Mouse (Mus musculus) embryonic facial prominence, embryonic 10.5 days (tissue): ENCODE results near the gene Kcnj6. TPM values are rescaled to one million over a fixed set of nuclear protein-coding genes. Genes with fewer than 3 reads are reported as not detected.
A peak's percentile ranks its signal among the peaks of the same experiment; 100 is the strongest.
"Not testable (repeated sequence)": the region's sequence is repeated elsewhere in the genome, so short reads cannot be mapped to it uniquely, and the experiment has no call there.

Experiments used
- DNase-seq: peaks from one replicate; pipeline ENCODE4 v3.0.0-alpha.2; 2017; ENCODE audit warnings: low spot score
- H3K27ac ChIP-seq: fragments of 300-500 bp; sonication (generic); replicated peaks from 2 replicates; pipeline ENCODE4 v1.5.1; 2016; ENCODE audit warnings: mild to moderate bottlenecking
- H3K27me3 ChIP-seq: fragments of 300-500 bp; sonication (generic); replicated peaks from 2 replicates; pipeline ENCODE4 v1.6.1; 2016; ENCODE audit warnings: low read depth, mild to moderate bottlenecking; ENCODE audit not compliant: poor library complexity, severe bottlenecking
- H3K36me3 ChIP-seq: fragments of 300-500 bp; sonication (generic); replicated peaks from 2 replicates; pipeline ENCODE4 v1.6.1; 2016; ENCODE audit warnings: mild to moderate bottlenecking, moderate library complexity
- H3K4me1 ChIP-seq: fragments of 300-500 bp; sonication (generic); 2 replicates; pipeline ENCODE4 v1.6.1; 2016
- H3K4me3 ChIP-seq: fragments of 300-500 bp; sonication (generic); 2 replicates; pipeline ENCODE4 v1.5.1; 2016; ENCODE audit warnings: mild to moderate bottlenecking, moderate library complexity
- H3K9me3 ChIP-seq: fragments of 300-500 bp; sonication (generic); 2 replicates; pipeline ENCODE4 v1.6.1; 2016; ENCODE audit warnings: mild to moderate bottlenecking
- WGBS: fragments of 180-500 bp; shearing (Covaris S2); methylation state at CpG from one replicate; pipeline ENCODE4 v1.1.7; 2016; 5-methylcytosine and 5-hydroxymethylcytosine counted together
- polyA plus RNA-seq: library from polyadenylated mRNA; unstranded; fragments of >200 nt; fragmentation: Nextera tagmentation; extraction: Ambion mirVana; gene quantifications from 2 replicates; pipeline ENCODE4 v1.2.1, GENCODE M21; 2016

Kcnj6 gene
- polyA plus RNA-seq, 1 experiment from 2014 or later = 0.22 TPM

GRCm38 (mm10) chr16:94828166-94828565, 169.3 kb downstream of the Kcnj6 start:
- no peak for DNase-seq
- Histone ChIP-seq H3K27me3 (no peaks in the 10 kb centered on the region), H3K27ac (no peak overlapping the region), H3K4me3 (no peak overlapping the region), H3K36me3 (no peaks in the 10 kb centered on the region), H3K4me1 (peaks cover 7% of the 10 kb centered on the region; the same call in 1 of the 2 replicates), H3K9me3 (no peaks in the 10 kb centered on the region)
- 87% methylated on average over 18 of the region's 18 CpGs for WGBS

- DNase-seq = no peak
- 82% methylated on average over 8 of the region's 8 CpGs for WGBS
These were observed 170.4 kb downstream of the Kcnj6 start for GRCm38 (mm10) chr16:94827092-94827585.

GRCm38 (mm10) chr16:94825274-94825673, 172.2 kb downstream of the Kcnj6 start:
- WGBS = 82% methylated on average over 6 of the region's 6 CpGs
- Histone ChIP-seq H3K4me1 (peaks cover 7% of the 10 kb centered on the region; the same call in 1 of the 2 replicates), H3K27me3 (no peaks in the 10 kb centered on the region), H3K4me3 (no peak overlapping the region), H3K36me3 (no peaks in the 10 kb centered on the region), H3K9me3 (no peaks in the 10 kb centered on the region), H3K27ac (no peak overlapping the region)
- DNase-seq = no peak

More at GRCm38 (mm10) chr16:94827092-94827585, 170.4 kb downstream of the Kcnj6 start:
- Histone ChIP-seq H3K36me3 (no peaks in the 10 kb centered on the region), H3K4me3 (no peak overlapping the region), H3K27me3 (no peaks in the 10 kb centered on the region), H3K4me1 (peaks cover 7% of the 10 kb centered on the region; the same call in 1 of the 2 replicates), H3K27ac (no peak overlapping the region), H3K9me3 (no peaks in the 10 kb centered on the region)

- WGBS = 72% methylated on average over 5 of the region's 5 CpGs
- Histone ChIP-seq H3K9me3 (no peaks in the 10 kb centered on the region), H3K36me3 (no peaks in the 10 kb centered on the region), H3K27me3 (no peaks in the 10 kb centered on the region), H3K27ac (no peak overlapping the region), H3K4me1 (peaks cover 3% of the 10 kb centered on the region; the same call in 1 of the 2 replicates), H3K4me3 (no peak overlapping the region)
- DNase-seq = no peak
These were observed 174.9 kb downstream of the Kcnj6 start for GRCm38 (mm10) chr16:94822611-94823010.

- 91% methylated on average over 11 of the region's 11 CpGs for WGBS
These were observed 175.9 kb downstream of the Kcnj6 start for GRCm38 (mm10) chr16:94821610-94822009.

GRCm38 (mm10) chr16:94816391-94816790, 181.1 kb downstream of the Kcnj6 start:
- H3K36me3 ChIP-seq = no peaks in the 10 kb centered on the region
- no peaks in the 10 kb centered on the region for H3K27me3 ChIP-seq
- H3K4me1 ChIP-seq = no peaks in the 10 kb centered on the region
- H3K9me3 ChIP-seq = peaks cover 12% of the 10 kb centered on the region
- 23% methylated on average over 6 of the region's 6 CpGs for WGBS
- H3K4me3 ChIP-seq = no peak overlapping the region
- peak; percentile 39 for DNase-seq
- no peak overlapping the region for H3K27ac ChIP-seq

More at GRCm38 (mm10) chr16:94821610-94822009, 175.9 kb downstream of the Kcnj6 start:
- Histone ChIP-seq H3K27me3 (no peaks in the 10 kb centered on the region), H3K36me3 (no peaks in the 10 kb centered on the region), H3K4me1 (no peaks in the 10 kb centered on the region), H3K27ac (no peak overlapping the region), H3K9me3 (no peaks in the 10 kb centered on the region), H3K4me3 (no peak overlapping the region)
- DNase-seq = no peak

- no peak overlapping the region for H3K4me3 ChIP-seq
- H3K36me3 ChIP-seq = no peaks in the 10 kb centered on the region
- H3K27ac ChIP-seq = no peak overlapping the region
- no peaks in the 10 kb centered on the region for H3K4me1 ChIP-seq
- WGBS = 80% methylated on average over 6 of the region's 6 CpGs
- peaks cover 12% of the 10 kb centered on the region for H3K9me3 ChIP-seq
- DNase-seq = no peak
- H3K27me3 ChIP-seq = no peaks in the 10 kb centered on the region
These were observed 181.6 kb downstream of the Kcnj6 start for GRCm38 (mm10) chr16:94815891-94816290.

GRCm38 (mm10) chr16:94809286-94809685, 188.2 kb downstream of the Kcnj6 start:
- not testable (repeated sequence) for H3K4me3 ChIP-seq, H3K4me1 ChIP-seq, H3K36me3 ChIP-seq, H3K27ac ChIP-seq, DNase-seq, H3K27me3 ChIP-seq
- WGBS = 21% methylated on average over 1 of the region's 1 CpGs
- H3K9me3 ChIP-seq = peaks cover 13% of the 10 kb centered on the region

GRCm38 (mm10) chr16:94798241-94798640, 199.3 kb downstream of the Kcnj6 start:
- Histone ChIP-seq H3K4me1 (0 out of 2 replicates have a peak, but pooled peaks cover 6% of the 10 kb centered on the region), H3K36me3 (no peaks in the 10 kb centered on the region), H3K9me3 (no peaks in the 10 kb centered on the region), H3K27me3 (no peaks in the 10 kb centered on the region), H3K27ac (no peak overlapping the region), H3K4me3 (no peak overlapping the region)
- DNase-seq = no peak
- WGBS = 93% methylated on average over 12 of the region's 12 CpGs

GRCm38 (mm10) chr16:94797366-94797765, 200.1 kb downstream of the Kcnj6 start:
- Histone ChIP-seq H3K4me1 (0 out of 2 replicates have a peak, but pooled peaks cover 6% of the 10 kb centered on the region), H3K27me3 (no peaks in the 10 kb centered on the region), H3K27ac (no peak overlapping the region), H3K36me3 (no peaks in the 10 kb centered on the region), H3K9me3 (no peaks in the 10 kb centered on the region), H3K4me3 (no peak overlapping the region)
- no peak for DNase-seq
- WGBS = 88% methylated on average over 6 of the region's 6 CpGs

- Histone ChIP-seq H3K4me3 (no peak overlapping the region), H3K9me3 (no peaks in the 10 kb centered on the region), H3K4me1 (0 out of 2 replicates have a peak, but pooled peaks cover 6% of the 10 kb centered on the region), H3K27me3 (0 out of 2 replicates have a peak, but pooled peaks cover 6% of the 10 kb centered on the region), H3K36me3 (no peaks in the 10 kb centered on the region), H3K27ac (no peak overlapping the region)
- WGBS = 78% methylated on average over 7 of the region's 7 CpGs
- DNase-seq = no peak
These were observed 204.5 kb downstream of the Kcnj6 start for GRCm38 (mm10) chr16:94793041-94793440.

- no peaks in the 10 kb centered on the region for H3K36me3 ChIP-seq
- no peaks in the 10 kb centered on the region for H3K9me3 ChIP-seq
- H3K4me3 ChIP-seq = no peak overlapping the region
- peaks cover 15% of the 10 kb centered on the region for H3K27me3 ChIP-seq
- no peaks in the 10 kb centered on the region for H3K4me1 ChIP-seq
- DNase-seq = peak; percentile 33
- H3K27ac ChIP-seq = no peak overlapping the region
- 30% methylated on average over 6 of the region's 6 CpGs for WGBS
These were observed 207.5 kb downstream of the Kcnj6 start for GRCm38 (mm10) chr16:94789958-94790357.

GRCm38 (mm10) chr16:94788716-94789115, 208.8 kb downstream of the Kcnj6 start:
- Histone ChIP-seq H3K4me1 (no peaks in the 10 kb centered on the region), H3K27me3 (peaks cover 15% of the 10 kb centered on the region), H3K36me3 (no peaks in the 10 kb centered on the region), H3K9me3 (no peaks in the 10 kb centered on the region), H3K4me3 (no peak overlapping the region), H3K27ac (no peak overlapping the region)
- WGBS = 84% methylated on average over 7 of the region's 7 CpGs
- no peak for DNase-seq
